Mouse (Mus musculus) megakaryocyte, embryonic 14.5 days (primary cell): ENCODE results near the gene Slfn4. TPM values are rescaled to one million over a fixed set of nuclear protein-coding genes. Genes with fewer than 3 reads are reported as not detected.
"Not testable (repeated sequence)": the region's sequence is repeated elsewhere in the genome, so short reads cannot be mapped to it uniquely, and the experiment has no call there.

Source experiments
- H3K27me3 ChIP-seq: replicated peaks from 2 replicates; pipeline ENCODE3; 2012; ENCODE audit warnings: inconsistent platforms
- H3K36me3 ChIP-seq: replicated peaks from 2 replicates; pipeline ENCODE3; 2012; ENCODE audit warnings: low read length, inconsistent platforms, mixed read lengths
- H3K4me1 ChIP-seq: 2 replicates; pipeline ENCODE4 v1.6.1; 2012; ENCODE audit warnings: inconsistent platforms
- H3K4me3 ChIP-seq: replicated peaks from 2 replicates; pipeline ENCODE3; 2012; ENCODE audit warnings: moderate library complexity, mild to moderate bottlenecking, inconsistent platforms
- H3K9me3 ChIP-seq: 2 replicates; pipeline ENCODE4 v1.6.1; 2012; ENCODE audit warnings: inconsistent platforms
- FLI1 ChIP-seq: IDR thresholded peaks from 2 replicates; pipeline ENCODE4 v1.6.1; 2012; ENCODE audit warnings: low read length, inconsistent platforms, mixed read lengths
- GATA1 ChIP-seq: IDR thresholded peaks from 3 replicates; pipeline ENCODE4 v1.6.1; 2012; ENCODE audit warnings: mixed read lengths, low read length, inconsistent platforms, borderline replicate concordance
- polyA plus RNA-seq: library from polyadenylated mRNA; stranded (reverse); fragments of >175 nt; gene quantifications from 2 replicates; pipeline ENCODE4 v1.2.3, GENCODE M21; 2012; ENCODE audit warnings: low replicate concordance; ENCODE audit not compliant: insufficient read depth

Gene Slfn4
- polyA plus RNA-seq, result 0.03 TPM in 1 of 2 replicates, not detected in the other

DNA sequence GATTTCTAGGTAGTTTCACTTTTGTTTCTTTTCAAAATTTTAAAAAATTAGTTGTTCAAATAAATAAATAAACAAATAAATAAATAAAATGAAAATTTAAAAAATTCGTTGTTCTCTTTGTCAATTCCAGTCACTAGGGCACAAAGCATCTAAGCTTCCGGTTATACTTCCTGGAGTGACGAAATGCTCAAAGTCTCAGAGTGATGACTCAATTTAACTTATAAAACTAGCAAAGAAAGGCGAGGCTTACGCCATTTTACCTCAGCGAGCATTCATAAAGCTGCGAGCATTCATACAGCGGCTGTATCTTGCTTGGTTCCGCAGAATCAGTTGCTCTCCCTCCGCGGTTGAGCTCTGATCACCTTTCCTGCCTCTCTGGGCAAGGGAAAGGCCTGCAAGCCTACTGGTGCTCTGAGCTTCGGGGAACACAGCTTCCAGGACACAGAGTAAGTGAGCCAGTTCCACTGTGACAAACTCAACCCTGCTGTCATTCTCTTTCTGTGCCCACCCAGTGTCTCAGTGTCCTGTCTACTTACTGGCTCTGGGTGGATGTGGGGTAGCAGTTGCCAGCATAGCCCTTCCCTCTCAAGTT lies at the start of gene Slfn4:
TSS of gene Slfn4 (plus strand) at position 239 of the 592 bp plus-strand sequence.
- Histone ChIP-seq H3K36me3 (no peaks in the 10 kb centered on the region), H3K9me3 (no peaks in the 10 kb centered on the region), H3K4me1 (peaks cover 6% of the 10 kb centered on the region; the same call in 1 of the 2 replicates), H3K27me3 (peaks cover 10% of the 10 kb centered on the region), H3K4me3 (peak within 1 kb of the TSS; percentile 23)
- TF ChIP-seq GATA1 (no peak), FLI1 (no peak)

DNA sequence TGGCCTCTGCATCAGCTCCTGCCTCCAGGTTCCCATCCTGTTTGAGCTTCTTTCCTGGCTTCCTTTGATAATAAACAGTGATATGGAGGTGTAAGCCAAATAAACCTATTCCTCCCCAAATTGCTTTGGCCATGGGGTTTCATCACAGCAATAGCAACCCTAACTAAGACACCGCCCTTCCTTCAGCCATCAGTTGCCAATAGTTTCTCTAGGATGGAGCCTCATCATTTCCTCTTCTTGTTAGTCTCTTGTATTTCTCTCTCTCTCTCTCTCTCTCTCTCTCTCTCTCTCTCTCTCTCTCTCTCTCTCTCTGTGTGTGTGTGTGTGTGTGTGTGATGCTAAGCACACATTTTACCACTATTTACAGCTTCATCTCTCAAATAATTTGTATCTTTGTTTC lies 49.4 kb upstream of the Slfn4 start:
- not testable (repeated sequence) for H3K4me3 ChIP-seq, H3K4me1 ChIP-seq, H3K36me3 ChIP-seq, H3K9me3 ChIP-seq
- H3K27me3 ChIP-seq, result peaks cover 11% of the 10 kb centered on the region

DNA sequence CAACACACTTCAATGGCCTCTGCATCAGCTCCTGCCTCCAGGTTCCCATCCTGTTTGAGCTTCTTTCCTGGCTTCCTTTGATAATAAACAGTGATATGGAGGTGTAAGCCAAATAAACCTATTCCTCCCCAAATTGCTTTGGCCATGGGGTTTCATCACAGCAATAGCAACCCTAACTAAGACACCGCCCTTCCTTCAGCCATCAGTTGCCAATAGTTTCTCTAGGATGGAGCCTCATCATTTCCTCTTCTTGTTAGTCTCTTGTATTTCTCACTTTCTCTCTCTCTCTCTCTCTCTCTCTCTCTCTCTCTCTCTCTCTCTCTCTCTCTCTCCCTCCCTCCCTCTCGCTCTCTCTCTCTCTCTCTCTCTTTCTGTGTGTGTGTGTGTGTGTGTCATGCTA lies 37.7 kb upstream of the Slfn4 start:
- not testable (repeated sequence) for H3K27me3 ChIP-seq, H3K9me3 ChIP-seq, H3K36me3 ChIP-seq, H3K4me1 ChIP-seq, H3K4me3 ChIP-seq

DNA sequence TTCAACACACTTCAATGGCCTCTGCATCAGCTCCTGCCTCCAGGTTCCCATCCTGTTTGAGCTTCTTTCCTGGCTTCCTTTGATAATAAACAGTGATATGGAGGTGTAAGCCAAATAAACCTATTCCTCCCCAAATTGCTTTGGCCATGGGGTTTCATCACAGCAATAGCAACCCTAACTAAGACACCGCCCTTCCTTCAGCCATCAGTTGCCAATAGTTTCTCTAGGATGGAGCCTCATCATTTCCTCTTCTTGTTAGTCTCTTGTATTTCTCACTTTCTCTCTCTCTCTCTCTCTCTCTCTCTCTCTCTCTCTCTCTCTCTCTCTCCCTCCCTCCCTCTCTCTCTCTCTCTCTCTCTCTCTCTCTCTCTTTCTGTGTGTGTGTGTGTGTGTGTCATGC lies 26.0 kb upstream of the Slfn4 start:
- H3K4me1 ChIP-seq, H3K9me3 ChIP-seq, H3K4me3 ChIP-seq, H3K27me3 ChIP-seq, H3K36me3 ChIP-seq: not testable (repeated sequence)

DNA sequence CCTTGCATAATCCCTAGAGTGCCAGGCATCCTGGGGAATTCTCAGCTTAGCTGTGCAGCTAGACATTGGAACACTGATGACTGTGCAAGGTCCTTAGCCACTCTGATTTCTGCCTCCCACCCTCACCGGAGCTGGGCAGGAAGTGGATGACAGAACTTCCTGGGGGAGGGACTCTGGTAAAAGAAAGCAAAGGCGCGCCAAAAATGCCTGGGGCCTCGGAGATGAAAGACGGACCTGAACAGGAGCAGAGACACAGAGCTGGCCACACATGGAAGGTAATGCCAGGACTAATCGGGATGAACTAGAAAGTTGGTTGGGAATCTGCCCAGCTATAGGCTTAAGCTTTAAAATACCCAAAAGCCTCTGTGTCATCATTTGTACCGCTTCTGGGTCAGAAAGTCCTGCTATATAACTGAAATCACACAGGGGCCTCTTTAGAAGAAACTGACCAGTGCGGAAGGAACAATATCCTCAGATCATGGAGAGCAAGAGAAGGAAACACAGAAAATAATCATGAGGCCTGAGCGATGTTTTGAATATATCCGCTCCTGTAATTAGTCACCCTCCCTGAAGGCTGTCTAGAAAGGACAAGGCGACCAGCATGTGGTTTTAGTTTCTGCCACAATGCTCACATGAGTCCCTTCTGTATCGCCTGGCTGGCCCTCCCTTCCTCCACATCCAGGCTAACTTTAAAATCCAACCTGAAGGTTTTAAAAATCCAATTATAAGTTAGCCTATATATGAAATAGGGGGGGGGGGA lies 16.3 kb downstream of the Slfn4 start, which contains the start of gene Slfn3:
TSS of gene Slfn3 (plus strand) at position 197 of the 760 bp plus-strand sequence.
- TF ChIP-seq FLI1 (0 out of 2 replicates have a peak, but pooled peaks have one; percentile 20), GATA1 (no peak)
- Histone ChIP-seq H3K36me3 (peaks cover 9% of the 10 kb centered on the region), H3K9me3 (no peaks in the 10 kb centered on the region), H3K4me1 (peaks cover 32% of the 10 kb centered on the region), H3K4me3 (peak within 1 kb of the TSS; percentile 90), H3K27me3 (peaks cover under 1% of the 10 kb centered on the region)

DNA sequence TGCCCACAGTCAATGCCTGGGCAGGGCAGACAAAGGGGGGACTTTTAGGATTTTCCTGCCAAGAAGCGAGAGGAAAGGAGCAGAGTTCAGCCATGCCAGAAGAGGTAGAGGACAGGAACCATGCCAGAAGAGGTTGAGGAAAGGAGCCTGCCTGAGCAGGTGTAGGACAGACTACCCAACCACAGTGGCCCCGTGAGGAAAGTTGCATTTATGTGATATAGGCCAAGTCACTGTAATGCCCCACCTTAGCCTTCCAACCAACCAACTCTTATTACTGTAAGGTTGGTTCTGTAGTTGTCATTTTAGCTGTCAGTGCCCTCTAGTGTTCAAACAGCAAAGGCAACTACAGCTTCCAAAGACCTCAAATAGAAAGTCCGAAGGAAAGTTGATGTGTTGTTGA lies 17.0 kb downstream of the Slfn4 start:
- Histone ChIP-seq H3K9me3 (no peaks in the 10 kb centered on the region), H3K4me1 (peaks cover 32% of the 10 kb centered on the region), H3K4me3 (peak overlapping the region; percentile 90), H3K36me3 (peaks cover 9% of the 10 kb centered on the region), H3K27me3 (no peaks in the 10 kb centered on the region)
- TF ChIP-seq FLI1 (no peak), GATA1 (no peak)

DNA sequence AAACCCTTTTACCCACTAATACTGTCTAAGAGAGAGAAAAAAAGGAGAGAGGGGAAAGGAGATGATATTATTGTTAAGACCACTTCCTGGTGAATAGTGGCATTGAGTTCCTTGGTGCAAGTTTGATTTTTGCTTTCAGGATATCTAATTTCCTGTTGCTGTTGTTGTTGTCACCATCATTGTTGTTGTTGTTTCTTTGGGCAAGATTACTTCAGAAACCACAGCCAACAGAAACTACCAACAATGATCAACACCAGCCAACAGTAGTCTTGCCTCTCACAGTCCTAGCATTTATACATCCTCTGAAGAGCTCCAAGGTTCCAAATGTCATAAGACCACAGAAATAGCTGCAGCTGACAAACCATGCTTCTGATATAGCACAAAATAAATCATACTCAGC lies 30.0 kb downstream of the Slfn4 start:
- peaks cover 33% of the 10 kb centered on the region for H3K36me3 ChIP-seq
- H3K4me3 ChIP-seq, result no peak overlapping the region
- no peaks in the 10 kb centered on the region for H3K9me3 ChIP-seq
- no peaks in the 10 kb centered on the region for H3K27me3 ChIP-seq
- no peak for TF ChIP-seq GATA1
- no peak for TF ChIP-seq FLI1
- H3K4me1 ChIP-seq, result no peaks in the 10 kb centered on the region

DNA sequence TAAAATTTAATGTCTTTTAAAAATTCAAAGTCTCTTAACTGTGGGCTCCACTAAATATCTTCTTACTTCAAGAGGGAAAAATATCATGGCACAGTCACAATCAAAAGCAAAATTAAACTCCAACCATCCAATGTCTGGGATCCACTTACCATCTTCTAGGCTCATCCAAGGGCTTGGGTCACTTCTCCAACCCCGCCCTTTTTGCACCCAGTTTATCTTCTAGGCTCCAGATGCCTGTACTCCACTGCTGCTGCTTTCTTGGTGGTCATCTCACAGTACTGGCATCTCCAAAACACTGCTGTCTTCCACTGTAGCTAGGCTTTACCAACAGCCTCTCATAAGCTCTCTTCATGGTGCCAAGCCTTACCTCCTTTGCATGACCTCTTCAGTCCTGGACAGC lies 41.1 kb downstream of the Slfn4 start:
- Histone ChIP-seq H3K4me3 (no peak overlapping the region), H3K36me3 (peaks cover 35% of the 10 kb centered on the region), H3K27me3 (no peaks in the 10 kb centered on the region), H3K9me3 (no peaks in the 10 kb centered on the region), H3K4me1 (peaks cover 5% of the 10 kb centered on the region; the same call in 1 of the 2 replicates)
- TF ChIP-seq FLI1 (no peak), GATA1 (no peak)

DNA sequence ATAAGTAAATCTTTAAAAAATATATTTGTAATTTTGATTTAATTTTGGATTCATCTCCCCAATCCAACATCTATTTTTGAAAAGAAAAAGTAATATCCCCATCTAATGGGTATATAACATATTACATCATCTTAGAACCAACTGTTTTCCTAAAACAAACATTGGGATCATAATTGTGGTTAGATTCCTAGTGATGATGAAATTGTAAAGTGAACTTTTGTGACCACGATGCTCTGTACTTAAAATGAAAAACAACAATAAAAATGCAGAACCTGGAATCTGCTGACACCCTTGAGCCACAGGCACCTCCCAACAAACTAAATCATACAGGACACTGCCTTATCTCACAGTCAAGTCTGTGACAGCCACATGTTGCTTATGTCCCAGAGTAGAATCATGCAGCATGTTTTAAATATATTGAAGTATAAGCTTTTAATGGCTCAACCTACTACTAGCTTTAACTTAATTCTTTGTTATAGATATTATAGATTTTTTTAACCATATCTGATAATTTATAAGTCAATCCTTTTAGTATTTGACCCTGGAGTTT lies 46.4 kb downstream of the Slfn4 start:
- peaks cover 17% of the 10 kb centered on the region for H3K36me3 ChIP-seq
- no peak overlapping the region for H3K4me3 ChIP-seq
- peaks cover 36% of the 10 kb centered on the region for H3K4me1 ChIP-seq
- H3K9me3 ChIP-seq, result no peaks in the 10 kb centered on the region
- no peak for TF ChIP-seq FLI1
- no peak for TF ChIP-seq GATA1
- H3K27me3 ChIP-seq, result no peaks in the 10 kb centered on the region

DNA sequence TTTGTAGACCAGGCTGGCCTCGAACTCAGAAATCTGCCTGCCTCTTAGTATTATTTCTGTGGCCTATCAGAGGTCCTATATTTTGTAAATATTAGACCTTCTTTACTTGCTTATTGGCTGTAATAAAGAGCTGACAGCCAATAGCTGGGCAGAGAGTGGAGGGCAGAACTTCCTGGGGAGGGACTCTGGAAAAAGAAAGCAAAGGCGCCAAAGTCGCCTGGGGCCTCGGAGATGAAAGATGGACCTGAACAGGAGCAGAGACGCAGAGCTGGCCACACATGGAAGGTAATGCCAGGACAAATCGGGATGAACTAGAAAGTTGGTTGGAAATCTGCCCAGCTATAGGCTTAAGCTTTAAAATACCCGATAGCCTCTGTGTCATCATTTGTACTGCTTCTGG lies 48.4 kb downstream of the Slfn4 start:
- H3K9me3 ChIP-seq, result no peaks in the 10 kb centered on the region
- H3K4me3 ChIP-seq, result peak overlapping the region; percentile 94
- TF ChIP-seq FLI1 (no peak), GATA1 (no peak)
- peaks cover 26% of the 10 kb centered on the region for H3K36me3 ChIP-seq
- H3K27me3 ChIP-seq, result no peaks in the 10 kb centered on the region
- H3K4me1 ChIP-seq, result peaks cover 55% of the 10 kb centered on the region

DNA sequence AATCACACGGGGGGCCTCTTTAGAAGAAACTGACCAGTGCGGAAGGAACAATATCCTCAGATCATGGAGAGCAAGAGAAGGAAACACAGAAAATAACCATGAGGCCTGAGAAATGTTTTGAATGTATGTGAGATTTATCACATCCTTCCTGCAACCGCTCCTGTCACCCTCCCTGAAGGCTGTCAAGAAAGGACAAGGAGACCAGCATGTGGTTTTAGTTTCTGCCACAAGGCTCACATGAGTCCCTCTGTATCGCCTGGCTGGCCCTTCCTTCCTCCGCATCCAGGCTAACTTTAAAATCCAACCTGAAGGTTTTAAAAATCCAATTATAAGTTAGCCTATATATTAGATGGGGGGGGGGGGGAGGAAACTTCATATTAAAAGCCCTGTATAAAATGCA lies 48.8 kb downstream of the Slfn4 start:
- Histone ChIP-seq H3K36me3 (peaks cover 31% of the 10 kb centered on the region), H3K4me1 (peaks cover 60% of the 10 kb centered on the region), H3K4me3 (peak overlapping the region; percentile 94)

More for the DNA sequence above, 48.8 kb downstream of the Slfn4 start:
- H3K27me3 ChIP-seq, H3K9me3 ChIP-seq: not testable (repeated sequence)
